Comparison of ENCODE assay signal across 8 mouse cellular contexts in genomic region chr4:102569950-102570765, GRCm38 (mm10).
A peak's percentile ranks its signal among the peaks of the same experiment; 100 is the strongest.
DNase-seq lines count a peak whose midpoint lies in the region; ATAC-seq and TF ChIP-seq lines count a peak whose summit lies in the region.

No protein-coding gene starts in this region.

- H3K36me3 ChIP-seq in hindbrain, embryonic 15.5 days = no peaks in the 10 kb centered on the region
- no peaks in the 10 kb centered on the region for H3K36me3 ChIP-seq in liver, adult 2 months (ENCODE audit: control insufficient read depth, insufficient read depth, low read length)
- H3K36me3 ChIP-seq in midbrain, postnatal 0 days (ENCODE audit: insufficient read depth, low read length) = no peaks in the 10 kb centered on the region
- no peaks in the 10 kb centered on the region for H3K36me3 ChIP-seq in stomach, embryonic 16.5 days (ENCODE audit: control insufficient read depth, insufficient read depth, low read length)

- TF ChIP-seq POLR2A in liver, adult 2 months (IDR thresholded peaks at IDR 0.05; ENCODE audit: extremely low read depth, insufficient read depth, low read length) = peak; percentile 28; the same call in 1 of the 2 replicates

- WGBS in hindbrain, embryonic 15.5 days = 1% methylated on average over 20 of the region's 20 CpGs
- under 1% methylated on average over 20 of the region's 20 CpGs for WGBS in liver, adult 2 months
- 8% methylated on average over 20 of the region's 20 CpGs for WGBS in midbrain, postnatal 0 days
- under 1% methylated on average over 20 of the region's 20 CpGs for WGBS in stomach, embryonic 16.5 days

- H3K4me3 ChIP-seq in hindbrain, embryonic 15.5 days = peak overlapping the region; percentile 41
- H3K4me3 ChIP-seq in liver, adult 2 months (ENCODE audit: insufficient read depth, low read depth, low read length) = peak overlapping the region; percentile 74
- H3K4me3 ChIP-seq in midbrain, postnatal 0 days (ENCODE audit: low read depth, low read length) = peak overlapping the region; percentile 42
- H3K4me3 ChIP-seq in stomach, embryonic 16.5 days (replicated peaks; ENCODE audit: low read length) = peak overlapping the region; percentile 53

- H3K4me2 ChIP-seq in hindbrain, embryonic 15.5 days = peak overlapping the region; percentile 79
- peak overlapping the region; percentile 77 for H3K4me2 ChIP-seq in midbrain, postnatal 0 days (ENCODE audit: low read depth, low read length, poor library complexity, severe bottlenecking)
- H3K4me2 ChIP-seq in stomach, embryonic 16.5 days (ENCODE audit: low read depth, low read length) = peak overlapping the region; percentile 67

- H3K79me2 ChIP-seq in liver, adult 2 months (ENCODE audit: control insufficient read depth, insufficient read depth, low read length) = peaks cover 12% of the 10 kb centered on the region; the same call in 1 of the 2 replicates

- H3K9me3 ChIP-seq in hindbrain, embryonic 15.5 days = no peaks in the 10 kb centered on the region
- no peaks in the 10 kb centered on the region for H3K9me3 ChIP-seq in midbrain, postnatal 0 days (ENCODE audit: low read length)
- no peaks in the 10 kb centered on the region for H3K9me3 ChIP-seq in stomach, embryonic 16.5 days (replicated peaks; ENCODE audit: control insufficient read depth, low read length)

- TF ChIP-seq CTCF in liver, adult 2 months (IDR thresholded peaks at IDR 0.05; ENCODE audit: low read depth, low read length) = no peak
- TF ChIP-seq CTCF in midbrain, postnatal 0 days (IDR thresholded peaks at IDR 0.05) = no peak

- peak overlapping the region; percentile 26 for H3K9ac ChIP-seq in hindbrain, embryonic 15.5 days
- H3K9ac ChIP-seq in liver, adult 2 months (ENCODE audit: low read depth, low read length) = peak overlapping the region; percentile 84
- H3K9ac ChIP-seq in midbrain, postnatal 0 days (replicated peaks; ENCODE audit: low read length, poor library complexity, severe bottlenecking) = peak overlapping the region; percentile 50
- peak overlapping the region; percentile 70 for H3K9ac ChIP-seq in stomach, embryonic 16.5 days (ENCODE audit: low read length)

- H3K4me1 ChIP-seq in hindbrain, embryonic 15.5 days (replicated peaks) = peaks cover 31% of the 10 kb centered on the region
- peaks cover 27% of the 10 kb centered on the region for H3K4me1 ChIP-seq in liver, adult 2 months (ENCODE audit: control insufficient read depth, insufficient read depth, low read length)
- peaks cover 22% of the 10 kb centered on the region; the same call in 1 of the 2 replicates for H3K4me1 ChIP-seq in midbrain, postnatal 0 days (ENCODE audit: insufficient read depth, low read length)
- H3K4me1 ChIP-seq in stomach, embryonic 16.5 days (ENCODE audit: control insufficient read depth, insufficient read depth, low read length) = peaks cover 39% of the 10 kb centered on the region

- peak overlapping the region; percentile 78 for H3K27ac ChIP-seq in hindbrain, embryonic 15.5 days (replicated peaks)
- peak overlapping the region; percentile 95 for H3K27ac ChIP-seq in liver, adult 2 months (replicated peaks; ENCODE audit: insufficient read depth, low read depth, low read length)
- peak overlapping the region; percentile 59 for H3K27ac ChIP-seq in midbrain, postnatal 0 days (ENCODE audit: low read depth, low read length)
- H3K27ac ChIP-seq in stomach, embryonic 16.5 days (ENCODE audit: low read length) = peak overlapping the region; percentile 90

- no peak for DNase-seq in frontal cortex, postnatal 14 days (ENCODE audit: low spot score in 2 of 2)
- peak; percentile 49 for DNase-seq in cerebellum, adult 9-11 months
- DNase-seq in gastrocnemius, adult 18-20 months (ENCODE audit: low spot score) = peak; percentile 88
- peak; percentile 88 for DNase-seq in liver, adult 2 months (ENCODE audit: extremely low read depth, low read depth, low spot score)
- DNase-seq in midbrain, postnatal 0 days (ENCODE audit: low spot score) = peak; percentile 55

- H3K27me3 ChIP-seq in hindbrain, embryonic 15.5 days = no peaks in the 10 kb centered on the region
- H3K27me3 ChIP-seq in liver, adult 2 months (ENCODE audit: control insufficient read depth, insufficient read depth, low read length) = no peaks in the 10 kb centered on the region
- no peaks in the 10 kb centered on the region for H3K27me3 ChIP-seq in midbrain, postnatal 0 days (ENCODE audit: insufficient read depth, low read length)
- H3K27me3 ChIP-seq in stomach, embryonic 16.5 days (ENCODE audit: control insufficient read depth, insufficient read depth, low read length) = no peaks in the 10 kb centered on the region

- peak; percentile 51 for ATAC-seq in frontal cortex, adult (ENCODE audit: low TSS enrichment)
- ATAC-seq in hindbrain, embryonic 15.5 days (ENCODE audit: low FRiP score, low read depth) = peak; percentile 78
- ATAC-seq in midbrain, postnatal 0 days (ENCODE audit: low FRiP score) = peak; percentile 49; the same call in 1 of the 2 replicates
- ATAC-seq in stomach, embryonic 16.5 days (ENCODE audit: insufficient read depth, low FRiP score) = peak; percentile 80

Comparison
In these comparisons a context has a peak if more than half of its experiments do, and no peak if none do; other contexts are left out.
1. DNase-seq: peak in cerebellum, adult 9-11 months (single experiment), gastrocnemius, adult 18-20 months (single experiment), liver, adult 2 months (single experiment) and midbrain, postnatal 0 days (single experiment); none in frontal cortex, postnatal 14 days (0 of 2).
2. H3K9ac ChIP-seq: peak in every context shown above with its lines; median percentile 84 in liver, adult 2 months; 70 in stomach, embryonic 16.5 days; 50 in midbrain, postnatal 0 days; 26 in hindbrain, embryonic 15.5 days.
3. Peak in every context shown above with its lines, with median percentiles within 50 percentile points of each other: ATAC-seq, H3K27ac ChIP-seq, H3K4me2 ChIP-seq and H3K4me3 ChIP-seq.